Mouse (Mus musculus): ENCODE measurements around the gene Gmpr.

DNA sequence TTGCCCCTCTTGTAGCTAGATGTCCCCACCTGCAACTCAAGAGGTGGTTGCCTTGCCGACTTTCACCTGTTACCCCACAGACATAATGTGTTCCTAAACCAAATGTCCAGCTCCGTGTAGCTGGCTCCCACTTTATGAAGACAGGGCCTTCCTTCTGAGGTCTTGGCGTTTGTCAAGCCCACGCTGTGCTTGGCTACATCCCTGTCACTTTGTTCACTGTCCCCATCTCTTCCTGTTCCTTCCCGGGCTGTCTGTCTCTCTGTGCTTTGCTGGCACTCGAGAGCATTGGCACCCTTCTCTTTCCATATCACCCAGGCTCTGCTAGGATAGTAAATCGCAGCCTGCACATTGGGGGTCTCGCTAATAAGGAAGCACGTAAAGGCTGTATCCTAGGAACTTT lies 30.8 kb downstream of the Gmpr start:
- no peak for TF ChIP-seq CTCF (IDR thresholded peaks at IDR 0.05; ENCODE audit: low read depth)
- TF ChIP-seq EP300 (IDR thresholded peaks at IDR 0.05; ENCODE audit: low read depth) = no peak
